Mouse (Mus musculus) liver, embryonic 14.5 days (tissue): Measurements from ENCODE around the gene BC049715. TPM values are rescaled to one million over a fixed set of nuclear protein-coding genes. Genes with fewer than 3 reads are reported as not detected.

Source experiments
- ATAC-seq: fragments of 200-750 bp; cut with Nextera tagmentation; 2 replicates; pipeline ENCODE4 v1.8.0; 2017; ENCODE audit warnings: moderate number of reproducible peaks, mild to moderate bottlenecking, moderate library complexity; ENCODE audit not compliant: insufficient read depth
- DNase-seq, 3 experiments: peaks; one replicate each; pipeline ENCODE4 v3.0.0-alpha.2; 2012 to 2013; ENCODE audit warnings: low read depth in 3 of 3, low spot score in 3 of 3
- H3K27ac ChIP-seq: fragments of 300-500 bp; sonication (generic); 2 replicates; pipeline ENCODE4 v1.5.1; 2014; ENCODE audit warnings: moderate library complexity, mild to moderate bottlenecking, control low read depth, inconsistent platforms
- H3K27me3 ChIP-seq: fragments of 300-500 bp; sonication (generic); 2 replicates; pipeline ENCODE4 v1.6.1; 2014; ENCODE audit warnings: mild to moderate bottlenecking, low read length, moderate library complexity; ENCODE audit not compliant: control insufficient read depth, insufficient read depth
- H3K36me3 ChIP-seq: fragments of 300-500 bp; sonication (generic); replicated peaks from 2 replicates; pipeline ENCODE4 v1.6.1; 2014; ENCODE audit warnings: low read depth; ENCODE audit not compliant: control insufficient read depth, insufficient read depth
- H3K4me1 ChIP-seq, 2 experiments: fragments of 200-500 bp in 1 of 2; fragments of 300-500 bp in 1 of 2; sonication (generic) in 1 of 2; replicated peaks; 2 replicates each; pipeline ENCODE4 v1.6.1; 2012 to 2014; ENCODE audit warnings: antibody characterized with exemption in 1 of 2, inconsistent platforms in 1 of 2, low read length in 1 of 2; ENCODE audit not compliant: control insufficient read depth in 2 of 2, insufficient read depth in 2 of 2
- H3K4me2 ChIP-seq: fragments of 300-500 bp; sonication (generic); 2 replicates; pipeline ENCODE4 v1.6.1; 2014; ENCODE audit warnings: low read depth, mild to moderate bottlenecking, control low read depth, moderate library complexity
- H3K4me3 ChIP-seq, 2 experiments: fragments of 200-500 bp in 1 of 2; fragments of 300-500 bp in 1 of 2; sonication (generic) in 1 of 2; 2 replicates each; pipeline ENCODE4 v1.5.1; 2012 to 2014; ENCODE audit warnings: low read depth in 2 of 2, low read length in 2 of 2, mild to moderate bottlenecking in 2 of 2, control low read depth in 1 of 2, inconsistent platforms in 1 of 2, moderate library complexity in 1 of 2; ENCODE audit not compliant: insufficient read depth in 1 of 2
- H3K9ac ChIP-seq: fragments of 300-500 bp; sonication (generic); replicated peaks from 2 replicates; pipeline ENCODE4 v1.6.1; 2014; ENCODE audit warnings: mild to moderate bottlenecking, control low read depth, moderate library complexity
- H3K9me3 ChIP-seq: fragments of 300-500 bp; sonication (generic); 2 replicates; pipeline ENCODE4 v1.6.1; 2016; ENCODE audit warnings: low read length, mixed read lengths; ENCODE audit not compliant: control insufficient read depth
- CTCF ChIP-seq: IDR thresholded peaks from 2 replicates; pipeline ENCODE4 v1.5.1; 2016; ENCODE audit warnings: antibody characterized with exemption, low read depth, control low read depth
- EP300 ChIP-seq: IDR thresholded peaks from 2 replicates; pipeline ENCODE4 v1.6.1; 2016; ENCODE audit warnings: antibody characterized with exemption, low read depth
- WGBS: fragments of 180-500 bp; shearing (Covaris S2); extraction: QIAGEN DNeasy Blood & Tissue Kit; methylation state at CpG from one replicate; pipeline ENCODE4 v1.1.7; 2014; ENCODE audit not compliant: insufficient replicate concordance; 5-methylcytosine and 5-hydroxymethylcytosine counted together
- polyA plus RNA-seq, 2 experiments: library from polyadenylated mRNA; depleted of rRNA in 1 of 2; stranded (reverse) in 1 of 2; unstranded in 1 of 2; fragments of >200 nt; fragmentation: Nextera tagmentation in 1 of 2; extraction: Ambion mirVana in 1 of 2; gene quantifications; 2 replicates each; pipeline versions ENCODE4 v1.2.1 to v1.2.3; 2012 to 2014

BC049715 gene
- polyA plus RNA-seq, 2 experiments: 0.71 to 0.73 TPM

GRCm38 (mm10) chr6:136845706-136846480 lies 18.5 kb downstream of the BC049715 start:
- ATAC-seq (no peak), DNase-seq (no peak)
- no peak overlapping the region for H3K9ac ChIP-seq
- H3K4me1 ChIP-seq: peaks cover 15 to 33% of the 10 kb centered on the region in 2 experiments
- no peak overlapping the region for H3K27ac ChIP-seq
- H3K9me3 ChIP-seq: no peaks in the 10 kb centered on the region
- H3K27me3 ChIP-seq: no peaks in the 10 kb centered on the region
- H3K36me3 ChIP-seq: peaks cover 47% of the 10 kb centered on the region
- WGBS: 86% methylated on average over 5 of the region's 5 CpGs
- TF ChIP-seq EP300 (no peak), CTCF (no peak)
- H3K4me3 ChIP-seq: no peak overlapping the region
- H3K4me2 ChIP-seq: no peak overlapping the region

DNA sequence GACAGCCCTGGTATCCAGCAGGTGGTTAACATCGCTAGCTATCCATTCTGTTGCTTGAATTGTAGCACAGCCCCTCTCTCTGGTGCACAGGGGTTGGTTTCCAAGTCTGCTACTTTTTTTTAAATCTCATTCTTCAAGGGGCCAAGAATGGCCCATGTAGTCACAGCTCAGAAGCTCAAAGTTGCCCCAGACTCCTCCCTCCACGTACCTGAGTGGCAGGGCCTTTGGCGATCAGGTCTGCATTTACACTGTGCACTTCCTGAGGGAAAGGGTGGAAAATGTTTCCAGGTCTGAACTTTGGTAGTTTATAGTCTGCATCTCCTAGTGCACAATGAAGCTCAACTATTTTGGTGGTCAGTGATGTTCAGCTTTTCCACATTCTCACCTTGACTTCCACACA lies 19.8 kb downstream of the BC049715 start:
- Histone ChIP-seq H3K36me3 (peaks cover 59% of the 10 kb centered on the region), H3K4me2 (no peak overlapping the region; the same call in 1 of the 2 replicates), H3K9ac (no peak overlapping the region), H3K9me3 (no peaks in the 10 kb centered on the region), H3K4me1 (peaks cover 15 to 36% of the 10 kb centered on the region in 2 experiments), H3K27me3 (no peaks in the 10 kb centered on the region), H3K4me3 (no peak overlapping the region), H3K27ac (no peak overlapping the region)
- DNase-seq (no peak), ATAC-seq (no peak)
- TF ChIP-seq EP300: no peak
- TF ChIP-seq CTCF: no peak
- WGBS: 92% methylated on average over 3 of the region's 3 CpGs

GRCm38 (mm10) chr6:136847790-136848189 lies 20.4 kb downstream of the BC049715 start:
- peak; percentile 72 for ATAC-seq
- TF ChIP-seq EP300: no peak
- TF ChIP-seq CTCF: peak; percentile 96
- WGBS: 10% methylated on average over 2 of the region's 2 CpGs
- Histone ChIP-seq H3K27me3 (no peaks in the 10 kb centered on the region), H3K4me3 (peak overlapping the region in 1 of 2 experiments; percentile 5; a peak in 1 of 4 replicates), H3K9ac (peak overlapping the region; percentile 19; the same call in 1 of the 2 replicates), H3K36me3 (peaks cover 64% of the 10 kb centered on the region), H3K4me1 (peaks cover 18 to 36% of the 10 kb centered on the region in 2 experiments), H3K9me3 (no peaks in the 10 kb centered on the region), H3K27ac (peak overlapping the region; percentile 68; the same call in 1 of the 2 replicates), H3K4me2 (peak overlapping the region; percentile 47)
- DNase-seq: peak; percentile 61 to 65 (median 63)

DNA sequence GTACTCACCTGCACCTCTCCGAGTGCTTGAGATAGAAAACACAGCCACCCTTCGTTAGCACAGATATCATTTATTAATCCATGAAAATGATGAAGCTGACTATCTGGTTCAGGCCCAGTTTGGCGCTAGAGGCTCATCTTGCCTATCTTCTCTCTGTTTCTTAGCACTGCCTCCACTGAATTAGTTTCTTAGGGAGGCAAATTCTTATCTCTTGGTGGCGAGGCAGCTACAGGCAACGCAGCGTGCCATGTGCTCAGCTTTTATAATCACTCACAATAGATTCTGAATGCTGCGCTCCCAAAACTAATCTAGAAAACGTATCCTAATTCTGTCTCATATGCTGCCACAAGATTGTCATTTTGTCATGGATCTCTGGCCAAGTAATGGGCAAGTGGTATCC lies 21.0 kb downstream of the BC049715 start:
- DNase-seq: peak in 1 of 3 experiments; percentile 51
- Histone ChIP-seq H3K4me3 (peak overlapping the region in 1 of 2 experiments; percentile 29; a peak in 1 of 4 replicates), H3K36me3 (peaks cover 70% of the 10 kb centered on the region), H3K27me3 (no peaks in the 10 kb centered on the region), H3K4me2 (peak overlapping the region; percentile 47), H3K9me3 (no peaks in the 10 kb centered on the region), H3K9ac (peak overlapping the region; percentile 27; the same call in 1 of the 2 replicates), H3K4me1 (peaks cover 23 to 39% of the 10 kb centered on the region in 2 experiments), H3K27ac (peak overlapping the region; percentile 68)
- 29% methylated on average over 8 of the region's 8 CpGs for WGBS
- no peak for TF ChIP-seq CTCF
- no peak; the same call in 1 of the 2 replicates for TF ChIP-seq EP300
- peak; percentile 74 for ATAC-seq

DNA sequence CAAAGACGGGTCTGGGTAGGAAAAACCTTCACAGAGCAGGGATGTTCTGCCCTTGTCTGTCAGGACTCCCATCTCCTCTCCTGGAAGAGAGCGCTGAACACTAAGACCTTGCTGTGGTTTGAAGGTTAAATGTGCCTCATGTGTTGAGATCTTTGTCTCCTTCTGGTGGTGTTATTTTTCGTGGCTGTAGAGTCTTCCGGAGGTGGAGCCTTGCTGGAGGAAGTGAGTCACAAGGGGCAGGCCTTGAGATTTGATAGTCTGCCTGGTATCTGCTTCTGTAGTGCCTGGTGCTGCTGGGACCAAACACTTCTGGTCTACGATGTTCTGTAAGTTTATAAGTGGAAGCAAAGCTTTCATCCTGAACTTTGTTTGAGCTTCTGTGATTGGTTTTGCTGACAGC lies 21.5 kb downstream of the BC049715 start:
- Histone ChIP-seq H3K4me3 (peak overlapping the region in 1 of 2 experiments; percentile 29; a peak in 1 of 4 replicates), H3K4me1 (peaks cover 27 to 41% of the 10 kb centered on the region in 2 experiments), H3K27me3 (no peaks in the 10 kb centered on the region), H3K4me2 (peak overlapping the region; percentile 47), H3K27ac (peak overlapping the region; percentile 68), H3K36me3 (peaks cover 76% of the 10 kb centered on the region), H3K9ac (peak overlapping the region; percentile 27; the same call in 1 of the 2 replicates), H3K9me3 (no peaks in the 10 kb centered on the region)
- no peak for TF ChIP-seq CTCF
- TF ChIP-seq EP300: no peak
- 71% methylated on average over 5 of the region's 5 CpGs for WGBS
- ATAC-seq (peak; percentile 25), DNase-seq (no peak)
